In genomic region chr3:68403783-68404217, GRCm38 (mm10) we compare ENCODE assay signal across 12 mouse cellular contexts.
DNase-seq lines count a peak whose midpoint lies in the region; ATAC-seq lines count a peak whose summit lies in the region.
"Had no signal": no experiment of that assay in that cellular context is flagged by ENCODE, and none has a peak within 500 bp of the region (broad histone marks: within the 10 kb centered on the region; RNA-seq: fewer than 3 reads in every experiment).

No protein-coding gene starts in this region.

- no peak overlapping the region for H3K4me2 ChIP-seq in midbrain, embryonic 14.5 days (ENCODE audit: low read length)
- no peak overlapping the region for H3K4me2 ChIP-seq in midbrain, embryonic 11.5 days
- H3K4me2 ChIP-seq: embryonic facial prominence, embryonic 12.5 days; kidney, embryonic 15.5 days; liver, embryonic 15.5 days had no signal

- H3K9ac ChIP-seq in midbrain, embryonic 14.5 days (replicated peaks; ENCODE audit: low read length), result no peak overlapping the region
- H3K9ac ChIP-seq in midbrain, embryonic 11.5 days (ENCODE audit: low read length), result no peak overlapping the region
- H3K9ac ChIP-seq: embryonic facial prominence, embryonic 12.5 days; kidney, embryonic 15.5 days; liver, embryonic 15.5 days had no signal

- no peak overlapping the region for H3K4me3 ChIP-seq in midbrain, embryonic 14.5 days (replicated peaks; ENCODE audit: low read depth, low read length)
- no peak overlapping the region for H3K4me3 ChIP-seq in midbrain, embryonic 11.5 days (ENCODE audit: low read depth, low read length)
- H3K4me3 ChIP-seq: embryonic facial prominence, embryonic 12.5 days; kidney, embryonic 15.5 days; liver, embryonic 15.5 days had no signal

- 73% methylated on average over 2 of the region's 2 CpGs for WGBS in midbrain, embryonic 14.5 days
- 77% methylated on average over 2 of the region's 2 CpGs for WGBS in midbrain, embryonic 11.5 days

- peak overlapping the region; percentile 58 for H3K27ac ChIP-seq in midbrain, embryonic 14.5 days (replicated peaks; ENCODE audit: low read depth, low read length)
- H3K27ac ChIP-seq in midbrain, embryonic 11.5 days (ENCODE audit: low read depth, low read length), result no peak overlapping the region
- H3K27ac ChIP-seq: embryonic facial prominence, embryonic 12.5 days; kidney, embryonic 15.5 days; liver, embryonic 15.5 days had no signal

- DNase-seq in midbrain, embryonic 14.5 days, result peak; percentile 58
- no peak for DNase-seq in midbrain, embryonic 11.5 days (ENCODE audit: low spot score, missing footprints)
- peak; percentile 67 to 77 for DNase-seq in cerebellum, postnatal 25 days
- DNase-seq in layer of hippocampus, postnatal 10 days (ENCODE audit: low spot score in 2 of 2), result peak; percentile 23 to 43
- peak; percentile 18 for DNase-seq in telencephalon, adult 2 months (ENCODE audit: low read depth, low spot score)
- DNase-seq in thymus, postnatal 0 days (ENCODE audit: low spot score), result no peak
- no peak for DNase-seq in embryo, embryonic 11 days
- DNase-seq: adrenal gland, adult 2 months; thymus, postnatal 14 days had no signal

- no peak for ATAC-seq in midbrain, embryonic 14.5 days (ENCODE audit: low FRiP score, low TSS enrichment)
- ATAC-seq in midbrain, embryonic 11.5 days (ENCODE audit: low FRiP score), result no peak

- H3K36me3 ChIP-seq in midbrain, embryonic 14.5 days (ENCODE audit: control insufficient read depth, insufficient read depth, low read length), result no peaks in the 10 kb centered on the region
- H3K36me3 ChIP-seq in midbrain, embryonic 11.5 days (ENCODE audit: control insufficient read depth, insufficient read depth, low read length), result no peaks in the 10 kb centered on the region
- H3K36me3 ChIP-seq: embryonic facial prominence, embryonic 12.5 days; kidney, embryonic 15.5 days; liver, embryonic 15.5 days had no signal

- no peaks in the 10 kb centered on the region for H3K27me3 ChIP-seq in midbrain, embryonic 14.5 days (ENCODE audit: control insufficient read depth, insufficient read depth, low read length)
- H3K27me3 ChIP-seq in midbrain, embryonic 11.5 days (ENCODE audit: control insufficient read depth, insufficient read depth, low read length), result no peaks in the 10 kb centered on the region
- H3K27me3 ChIP-seq: embryonic facial prominence, embryonic 12.5 days; kidney, embryonic 15.5 days; liver, embryonic 15.5 days had no signal

- peaks cover 27% of the 10 kb centered on the region for H3K4me1 ChIP-seq in midbrain, embryonic 14.5 days (ENCODE audit: control insufficient read depth, insufficient read depth, low read length)
- peaks cover 5% of the 10 kb centered on the region for H3K4me1 ChIP-seq in midbrain, embryonic 11.5 days (ENCODE audit: control insufficient read depth, insufficient read depth, low read length)
- H3K4me1 ChIP-seq: embryonic facial prominence, embryonic 12.5 days; kidney, embryonic 15.5 days; liver, embryonic 15.5 days had no signal

- H3K9me3 ChIP-seq in midbrain, embryonic 14.5 days (ENCODE audit: control insufficient read depth, low read length), result no peaks in the 10 kb centered on the region
- no peaks in the 10 kb centered on the region for H3K9me3 ChIP-seq in midbrain, embryonic 11.5 days (ENCODE audit: control insufficient read depth, low read length)
- H3K9me3 ChIP-seq: embryonic facial prominence, embryonic 12.5 days; kidney, embryonic 15.5 days; liver, embryonic 15.5 days had no signal

Comparison
In these comparisons a context has a peak if more than half of its experiments do, and no peak if none do; other contexts are left out.
1. DNase-seq: peak in midbrain, embryonic 14.5 days (single experiment), cerebellum, postnatal 25 days (2 of 2), layer of hippocampus, postnatal 10 days (2 of 2) and telencephalon, adult 2 months (single experiment); none in midbrain, embryonic 11.5 days (single experiment), thymus, postnatal 0 days (single experiment) and embryo, embryonic 11 days (single experiment).